Mouse (Mus musculus) CD4-positive, CD25-positive, alpha-beta regulatory T cell, adult 4 months (primary cell): ENCODE results near the gene Ly6g. TPM values are rescaled to one million over a fixed set of nuclear protein-coding genes. Genes with fewer than 3 reads are reported as not detected.
"Not testable (repeated sequence)": the region's sequence is repeated elsewhere in the genome, so short reads cannot be mapped to it uniquely, and the experiment has no call there.

Experiments
- ATAC-seq: one replicate; pipeline ENCODE4 v1.8.0; 2017
- polyA plus RNA-seq, 2 experiments: library from polyadenylated mRNA; unstranded; fragments of 100-300 nt; shearing (Covaris generic); gene quantifications; one replicate each; pipeline ENCODE4 v1.2.1; 2017

Ly6g gene
- polyA plus RNA-seq, result not detected

DNA sequence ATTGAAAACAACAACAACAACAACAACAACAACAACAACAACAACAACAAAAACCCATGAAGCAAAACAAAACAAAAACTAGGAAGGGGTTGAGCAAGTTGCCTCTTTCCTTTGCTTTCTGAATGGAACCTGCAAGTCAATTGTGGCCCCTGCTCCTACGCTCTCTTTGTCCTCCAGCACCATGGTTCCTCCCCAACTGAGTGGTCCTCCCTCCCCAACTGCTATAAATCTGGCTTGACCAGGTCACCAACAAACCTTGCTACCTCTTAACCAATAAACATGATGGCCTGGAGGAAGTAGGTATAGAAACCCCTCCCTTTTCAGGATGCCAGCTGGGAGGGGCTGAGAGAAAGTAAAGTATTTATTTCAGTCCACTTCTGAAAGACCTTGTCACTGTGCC is at the start of gene Ly6g:
Gene Ly6g (plus strand): TSS at position 301 of the 400 bp plus-strand sequence.
- ATAC-seq, result no peak

- not testable (repeated sequence) for ATAC-seq
Observed at GRCm38 (mm10) chr15:75110424-75110823, 44.6 kb upstream of the Ly6g start.

DNA sequence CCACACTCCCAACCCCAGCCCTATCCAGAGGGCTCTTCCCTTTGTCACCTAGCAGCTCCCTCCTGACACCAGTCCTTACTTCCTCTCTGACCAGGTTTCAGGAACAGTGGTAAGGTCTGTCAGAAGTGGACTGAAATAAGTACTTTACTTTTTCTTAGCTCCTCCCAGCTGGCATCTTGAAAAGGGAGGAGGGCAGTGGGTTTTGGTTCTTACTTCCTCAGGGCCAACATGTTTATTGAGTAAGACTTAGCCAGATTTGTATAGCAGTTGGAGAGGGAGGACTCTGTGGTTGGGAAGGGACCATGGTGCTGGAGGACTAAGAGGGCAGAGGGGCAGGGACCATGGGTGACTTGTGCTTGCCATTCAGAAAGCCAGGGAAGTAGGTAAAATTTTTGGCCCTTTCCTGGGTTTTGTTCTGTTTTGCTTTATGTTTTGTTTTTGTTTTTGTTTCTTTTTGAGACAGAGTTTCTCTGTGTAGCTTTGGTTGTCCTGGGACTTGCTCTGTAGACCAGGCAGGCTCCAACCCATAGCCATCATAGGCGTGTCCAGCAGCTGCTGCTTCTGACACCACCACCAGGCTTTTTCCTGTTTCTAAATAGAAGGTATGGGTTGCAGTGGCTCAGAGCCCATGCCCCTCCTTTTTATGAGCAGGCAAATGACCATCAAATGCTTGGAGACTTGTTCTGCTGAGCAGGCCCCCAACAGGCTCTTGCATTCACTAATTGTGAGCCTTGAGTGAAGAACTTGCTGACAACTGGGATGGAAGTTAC is 43.0 kb upstream of the Ly6g start, which contains the start of gene Ly6c2:
Gene Ly6c2 (minus strand): TSS at position 110 of the 770 bp plus-strand sequence.
- not testable (repeated sequence) for ATAC-seq

- peak; percentile 93 for ATAC-seq
Observed at GRCm38 (mm10) chr15:75116525-75116924, 38.5 kb upstream of the Ly6g start.

DNA sequence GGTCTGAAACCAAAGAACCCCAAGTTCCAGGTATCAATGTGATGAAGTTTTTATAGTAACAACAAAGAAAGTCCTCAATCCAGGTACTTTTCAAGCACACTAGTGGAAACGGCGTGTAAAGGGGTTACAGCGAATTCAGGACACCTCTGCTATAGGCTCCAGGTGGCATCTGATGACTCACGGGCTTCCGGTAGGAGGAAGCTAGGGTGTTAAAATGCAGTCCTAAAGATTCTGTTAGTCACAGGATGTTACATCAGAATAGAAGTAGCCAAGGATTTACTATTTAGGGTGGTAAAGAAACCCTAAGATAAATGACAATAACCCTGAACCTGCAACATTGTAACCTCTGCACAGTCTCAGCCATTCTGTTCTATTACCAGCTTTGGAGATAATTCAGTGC is 37.6 kb upstream of the Ly6g start:
- peak; percentile 69 for ATAC-seq

- not testable (repeated sequence) for ATAC-seq
Observed at GRCm38 (mm10) chr15:75118742-75119141, 36.3 kb upstream of the Ly6g start.

DNA sequence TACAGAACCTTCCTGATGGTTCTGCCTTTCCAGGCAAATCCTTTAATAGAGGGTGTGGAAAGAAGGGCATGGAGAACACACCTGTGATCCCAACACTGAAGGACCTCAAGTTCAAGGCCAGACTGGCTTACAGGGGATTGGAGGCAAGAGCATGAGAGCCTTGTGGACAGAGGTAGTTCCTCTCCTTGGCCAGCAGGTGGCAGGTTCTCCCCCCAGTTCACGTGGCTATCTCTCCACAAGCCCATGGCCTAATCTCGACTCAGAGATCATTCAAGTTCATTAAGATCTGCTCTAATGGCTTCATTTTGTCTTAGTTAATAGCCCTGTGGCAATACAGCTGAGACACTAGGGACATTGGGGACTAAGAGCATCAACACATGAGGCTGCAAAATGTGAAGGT is 35.0 kb upstream of the Ly6g start:
- no peak for ATAC-seq

GRCm38 (mm10) chr15:75132346-75132745 is 22.7 kb upstream of the Ly6g start:
- not testable (repeated sequence) for ATAC-seq

GRCm38 (mm10) chr15:75135090-75135783 is 19.8 kb upstream of the Ly6g start:
- ATAC-seq, result not testable (repeated sequence)

GRCm38 (mm10) chr15:75137739-75138138 is 17.3 kb upstream of the Ly6g start:
- not testable (repeated sequence) for ATAC-seq

DNA sequence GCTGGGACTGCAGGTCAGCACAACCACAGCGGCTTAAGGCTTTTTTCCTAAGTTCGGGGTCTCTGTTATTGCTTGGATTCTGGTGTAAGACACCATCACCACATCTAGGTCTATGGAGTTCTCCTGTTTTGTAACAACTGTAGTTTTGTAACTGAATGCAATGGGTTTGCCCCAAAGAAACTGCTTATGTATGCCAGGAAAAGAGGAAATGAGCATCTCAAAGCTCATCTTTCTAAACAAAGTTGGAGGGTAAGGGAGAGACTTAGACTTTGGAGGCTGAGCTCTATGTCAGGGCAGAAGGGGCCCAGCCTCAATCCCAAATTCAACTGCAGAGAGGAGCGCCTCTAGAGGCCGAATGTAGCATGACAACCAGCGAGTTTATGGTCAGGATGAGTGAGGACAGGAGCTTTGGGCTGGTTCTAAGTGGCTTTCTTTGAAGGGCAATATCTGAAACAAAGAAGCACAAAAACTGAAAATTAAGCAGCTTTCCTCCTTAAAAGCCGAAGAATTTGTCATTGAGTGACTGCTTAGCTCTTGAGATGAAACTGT is 13.2 kb upstream of the Ly6g start:
- not testable (repeated sequence) for ATAC-seq

- ATAC-seq, result no peak
Observed at GRCm38 (mm10) chr15:75143735-75144134, 11.3 kb upstream of the Ly6g start.

DNA sequence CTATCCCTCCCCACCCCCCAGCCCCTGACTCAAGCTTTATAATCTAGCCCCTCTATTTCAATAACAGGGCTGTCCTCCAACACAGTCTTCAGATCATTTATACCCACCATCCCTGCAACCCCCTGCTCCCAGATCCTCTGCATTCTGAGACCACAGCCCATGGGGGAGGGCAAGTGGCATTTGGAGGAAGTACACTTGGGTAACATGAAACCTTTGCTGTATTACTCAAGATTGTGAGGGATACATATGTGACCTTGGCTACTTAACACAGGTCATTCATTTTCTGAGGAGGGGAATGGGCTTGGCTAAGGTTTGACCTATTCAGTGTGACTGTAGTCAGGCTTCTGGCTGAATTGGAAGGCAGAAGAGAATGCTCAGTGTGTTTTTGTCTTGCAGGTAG is 2.0 kb upstream of the Ly6g start:
- no peak for ATAC-seq

DNA sequence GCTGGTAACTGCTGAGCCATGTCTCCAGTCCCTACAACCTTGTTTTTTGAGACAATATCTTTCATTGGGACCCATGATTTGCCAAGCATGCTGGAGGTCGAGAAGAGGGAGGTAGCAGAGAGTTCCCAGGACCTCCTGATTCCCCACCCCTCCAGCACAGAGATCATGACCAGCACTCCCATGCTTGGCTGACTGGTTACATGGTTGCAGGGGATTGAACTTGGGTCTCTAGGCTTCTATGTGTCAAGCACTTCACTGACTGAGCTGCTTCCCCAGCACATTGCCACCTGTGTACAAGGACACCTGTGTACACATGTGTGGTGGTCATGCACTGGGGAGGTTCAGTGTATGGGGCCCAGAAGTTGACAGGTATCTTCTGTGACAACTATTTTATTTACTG is 2.6 kb downstream of the Ly6g start:
- ATAC-seq, result no peak

DNA sequence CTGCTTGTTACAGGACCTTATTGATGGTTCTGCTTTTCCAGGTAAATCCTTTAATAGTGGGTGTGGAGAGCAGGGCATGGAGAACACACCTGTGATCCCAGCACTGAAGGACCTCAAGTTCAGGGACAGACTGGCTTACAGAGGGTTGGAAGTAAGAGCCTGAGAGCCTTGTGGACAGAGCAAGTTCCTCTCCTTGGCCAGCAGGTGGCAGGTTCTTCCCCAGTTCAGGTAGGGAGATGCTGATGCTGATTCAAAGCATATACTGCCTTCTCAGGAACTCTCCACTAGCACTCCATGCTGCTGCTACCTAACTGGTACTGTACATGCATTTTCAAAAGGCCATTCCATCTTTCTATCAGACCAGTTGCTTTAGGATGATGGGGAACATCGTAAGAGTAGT is 20.5 kb downstream of the Ly6g start:
- no peak for ATAC-seq

- ATAC-seq, result no peak
Observed at GRCm38 (mm10) chr15:75186291-75186690, 31.3 kb downstream of the Ly6g start.

DNA sequence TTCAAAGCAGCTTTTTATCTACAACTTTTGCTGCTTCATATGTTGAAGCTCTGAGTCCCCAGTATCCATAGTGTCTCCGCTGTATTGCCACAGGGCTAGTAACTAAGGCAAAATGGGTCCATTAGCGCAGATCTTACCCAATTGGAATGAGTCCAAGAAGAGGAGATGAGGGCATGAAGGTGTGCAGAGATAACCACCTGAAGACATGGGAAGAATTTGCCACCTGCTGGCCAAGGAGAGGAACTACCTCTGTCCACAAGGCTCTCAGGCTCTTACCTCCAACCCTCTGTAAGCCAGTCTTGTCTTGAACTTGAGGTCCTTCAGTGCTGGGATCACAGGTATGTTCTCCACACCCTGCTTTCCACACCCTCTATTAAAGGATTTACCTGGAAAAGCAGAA is 34.1 kb downstream of the Ly6g start:
- peak; percentile 57 for ATAC-seq

GRCm38 (mm10) chr15:75190560-75190959 is 35.5 kb downstream of the Ly6g start:
- not testable (repeated sequence) for ATAC-seq

Other genes with a start within 250 kb of the Ly6g start
- gene Ly6i, start 171.8 kb upstream of the Ly6g start, polyA plus RNA-seq, result 1 to 10 TPM in 1 of 2 experiments, under 1 TPM in 1; 0.76 to 1.6 TPM
- gene Ly6a, start 157.2 kb upstream of the Ly6g start, polyA plus RNA-seq, result 100 to 1,000 TPM; 433 to 437 TPM
- gene Ly6c1, start 106.4 kb upstream of the Ly6g start, polyA plus RNA-seq, result 100 to 1,000 TPM; 133 to 161 TPM
- gene Ly6c2, start 43.3 kb upstream of the Ly6g start, polyA plus RNA-seq, result 10 to 100 TPM in 1 of 2 experiments, 1 to 10 TPM in 1; 7.2 to 11.2 TPM
- gene BC025446, start 61.1 kb downstream of the Ly6g start, polyA plus RNA-seq, result not detected
- gene Ly6f, start 113.2 kb downstream of the Ly6g start, polyA plus RNA-seq, result not detected